ENCODE assay signal across 8 mouse cellular contexts in the genomic region with DNA sequence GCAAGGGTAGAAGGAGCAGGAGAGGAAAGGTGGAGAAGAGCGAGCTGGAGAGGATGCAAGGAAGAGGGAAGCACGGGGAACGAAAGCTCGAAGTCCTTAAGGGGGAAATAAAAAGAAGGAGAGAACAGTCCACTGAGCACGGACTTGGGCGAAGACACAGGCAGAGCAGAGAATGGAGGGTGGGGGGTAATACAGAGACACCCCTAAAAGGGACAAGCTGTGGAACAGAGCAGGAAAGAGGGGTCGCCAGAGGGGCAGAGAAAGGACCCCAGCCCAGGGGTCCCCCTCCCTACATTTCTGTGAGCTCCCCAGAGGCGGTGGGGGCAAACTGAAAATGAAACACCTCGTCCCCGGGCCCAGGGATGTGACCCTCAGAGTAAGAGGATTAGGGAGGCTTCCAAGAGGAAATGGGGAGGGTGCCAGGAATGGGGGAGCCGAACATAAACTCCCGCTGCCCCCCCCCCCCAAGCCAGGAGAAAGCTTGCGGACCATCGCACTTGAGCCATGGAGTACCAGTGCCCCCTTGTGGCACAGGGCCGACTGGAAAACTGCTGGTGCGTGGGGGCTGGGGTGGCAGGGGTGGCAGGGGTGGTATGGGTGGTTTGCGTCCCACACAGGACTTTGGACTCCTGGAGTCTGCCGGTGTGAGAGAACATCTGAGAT.
DNase-seq lines count a peak whose midpoint lies in the region; ATAC-seq lines count a peak whose summit lies in the region.

No protein-coding gene starts in this region.

- 33% methylated on average over 17 of the region's 18 CpGs for WGBS in forebrain, embryonic 12.5 days
- 37% methylated on average over 18 of the region's 18 CpGs for WGBS in hindbrain, embryonic 13.5 days

- peak; percentile 57 for ATAC-seq in forebrain, embryonic 12.5 days (ENCODE audit: low FRiP score)
- ATAC-seq in hindbrain, embryonic 13.5 days (ENCODE audit: low FRiP score) = peak; percentile 36; the same call in 1 of the 2 replicates
- peak; percentile 40; the same call in 1 of the 2 replicates for ATAC-seq in megakaryocyte, adult 5-6 weeks (ENCODE audit: poor library complexity, severe bottlenecking)

- H3K4me1 ChIP-seq in forebrain, embryonic 12.5 days = peaks cover 13% of the 10 kb centered on the region
- H3K4me1 ChIP-seq in hindbrain, embryonic 13.5 days (replicated peaks) = peaks cover 3% of the 10 kb centered on the region; the same call in 1 of the 2 replicates

- H3K4me3 ChIP-seq in forebrain, embryonic 12.5 days (replicated peaks) = peak overlapping the region; percentile 23
- peak overlapping the region; percentile 18; the same call in 1 of the 2 replicates for H3K4me3 ChIP-seq in hindbrain, embryonic 13.5 days

- H3K9me3 ChIP-seq in forebrain, embryonic 12.5 days = no peaks in the 10 kb centered on the region
- H3K9me3 ChIP-seq in hindbrain, embryonic 13.5 days = no peaks in the 10 kb centered on the region

- H3K9ac ChIP-seq in forebrain, embryonic 12.5 days = no peak overlapping the region
- H3K9ac ChIP-seq in hindbrain, embryonic 13.5 days = no peak overlapping the region; the same call in 1 of the 2 replicates

- H3K27ac ChIP-seq in forebrain, embryonic 12.5 days = no peak overlapping the region
- no peak overlapping the region for H3K27ac ChIP-seq in hindbrain, embryonic 13.5 days

- intact Hi-C loops in left cerebral cortex, postnatal 36 days (cut with DNase I) = loop anchor here (1.0 kb wide), 1 partner anchor 439 kb away; no protein-coding TSS in a partner anchor

- DNase-seq in cerebellum, adult 11-12 months = peak; percentile 3
- DNase-seq in cerebellum, adult 9-11 months = no peak
- DNase-seq in adrenal gland, postnatal 25 days = peak; percentile 67
- peak; percentile 31 to 38 for DNase-seq in left cerebral cortex, postnatal 36 days (ENCODE audit: low spot score in 2 of 2)
- DNase-seq in right cerebral cortex, postnatal 14 days = peak; percentile 63

- H3K27me3 ChIP-seq in forebrain, embryonic 12.5 days = peaks cover 92% of the 10 kb centered on the region
- peaks cover 72% of the 10 kb centered on the region for H3K27me3 ChIP-seq in hindbrain, embryonic 13.5 days

- no peaks in the 10 kb centered on the region for H3K36me3 ChIP-seq in forebrain, embryonic 12.5 days (replicated peaks)
- no peaks in the 10 kb centered on the region for H3K36me3 ChIP-seq in hindbrain, embryonic 13.5 days

- H3K4me2 ChIP-seq in forebrain, embryonic 12.5 days = peak overlapping the region; percentile 43
- peak overlapping the region; percentile 46 for H3K4me2 ChIP-seq in hindbrain, embryonic 13.5 days
